Mouse (Mus musculus) c-Kit-negative CD71-positive TER-119-positive erythroid progenitor cells, embryonic 14.5 days (primary cell): ENCODE measurements around the gene Arrdc2.
A peak's percentile ranks its signal among the peaks of the same experiment; 100 is the strongest.

Experiments
- DNase-seq: peaks from one replicate; pipeline ENCODE4 v3.0.0-alpha.2; 2013; ENCODE audit warnings: low read depth, low spot score

Arrdc2 gene

DNA sequence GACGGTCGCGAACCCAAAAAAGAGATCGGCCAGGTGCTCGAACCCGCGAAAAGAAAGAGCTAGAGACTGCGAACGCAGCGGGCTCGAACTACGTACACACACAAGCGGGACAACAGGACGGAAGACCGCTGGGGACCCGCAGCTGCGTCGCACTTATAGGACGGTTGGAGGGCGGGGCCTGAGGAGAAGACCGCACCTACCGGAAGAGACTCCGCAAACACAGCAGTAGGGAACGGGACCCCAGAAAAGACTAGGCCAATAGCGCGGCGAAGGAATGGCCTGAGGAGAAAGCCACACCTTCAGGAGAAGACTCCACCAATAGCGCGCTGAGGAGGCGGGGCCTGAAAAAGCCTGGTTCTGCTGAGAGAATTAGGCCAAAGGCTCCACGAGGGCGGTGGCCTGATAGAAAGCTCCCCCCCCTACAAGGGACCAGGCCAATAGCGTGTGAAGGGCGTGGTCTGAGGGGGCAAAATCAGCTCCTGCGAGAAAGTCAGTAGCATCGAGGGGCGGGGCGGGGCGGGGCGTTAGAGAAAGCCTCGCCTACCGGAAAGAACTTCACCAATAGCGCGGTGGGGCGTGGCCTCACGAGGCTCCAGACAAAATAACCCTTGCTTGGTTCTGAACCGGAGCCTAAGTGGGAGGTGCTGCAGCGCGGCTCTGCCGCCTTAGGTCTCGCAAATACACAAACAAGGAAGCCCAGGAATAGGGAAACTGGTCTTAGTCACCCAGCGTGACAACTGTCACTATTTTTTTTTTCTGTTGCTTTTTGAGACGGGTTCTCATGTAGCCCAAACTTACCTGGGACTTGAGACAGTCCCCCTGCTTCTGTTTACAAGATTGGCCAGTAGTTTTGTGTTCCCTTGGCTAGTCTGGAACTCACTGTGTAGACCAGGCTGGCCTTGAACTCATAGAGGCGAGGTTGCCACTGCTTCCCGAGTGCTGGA is at the start of gene Arrdc2:
Gene Arrdc2 (minus strand): TSS at position 313 of the 944 bp plus-strand sequence.
- peak; percentile 100 for DNase-seq

DNA sequence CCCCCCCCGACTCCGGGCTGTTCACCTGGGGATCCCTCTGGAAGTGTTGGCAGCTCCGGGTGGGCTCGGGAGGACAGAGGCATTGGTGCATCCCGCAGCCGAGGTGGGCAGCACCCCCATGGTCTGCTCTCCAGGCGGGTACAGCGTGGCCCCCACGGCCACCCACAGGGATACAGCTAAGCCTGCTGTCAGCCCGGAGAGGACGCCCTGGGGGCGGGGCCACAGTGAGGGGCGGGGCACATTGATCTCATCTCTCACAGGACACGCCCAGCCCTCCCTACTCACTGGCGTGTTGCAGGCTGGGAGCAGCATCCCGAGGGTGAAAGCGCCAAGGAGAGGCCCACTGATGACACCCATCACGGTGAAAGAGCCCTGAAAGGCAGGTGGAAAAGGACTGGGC is 48.1 kb upstream of the Arrdc2 start:
- DNase-seq: peak; percentile 60

- DNase-seq: no peak
Observed at GRCm38 (mm10) chr8:70885612-70886011, 46.1 kb upstream of the Arrdc2 start.

- DNase-seq: no peak
Observed at GRCm38 (mm10) chr8:70884683-70885082, 45.2 kb upstream of the Arrdc2 start.

- no peak for DNase-seq
Observed at GRCm38 (mm10) chr8:70884186-70884585, 44.7 kb upstream of the Arrdc2 start.

DNA sequence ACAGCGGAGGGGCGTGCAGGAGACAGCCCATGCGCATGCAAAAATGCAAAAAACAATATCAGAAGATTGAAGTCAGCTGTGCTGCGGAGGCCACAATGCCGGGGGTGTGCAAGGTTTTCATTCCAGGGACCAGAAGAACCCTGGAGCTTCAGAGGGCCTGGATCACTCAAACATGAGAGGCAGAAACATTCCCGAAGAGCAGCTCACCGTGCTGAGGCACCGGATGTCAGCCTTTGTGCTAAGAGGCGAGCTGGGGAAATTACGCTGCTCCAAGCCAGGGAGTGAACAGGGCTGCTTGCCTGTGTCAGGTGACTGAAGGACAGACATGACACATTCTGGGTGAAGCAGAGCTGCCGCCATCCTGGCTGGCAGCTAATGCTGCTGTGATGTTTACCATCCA is 41.0 kb upstream of the Arrdc2 start:
- DNase-seq: no peak

GRCm38 (mm10) chr8:70880126-70880525 is 40.6 kb upstream of the Arrdc2 start:
- no peak for DNase-seq

GRCm38 (mm10) chr8:70879500-70879899 is 40.0 kb upstream of the Arrdc2 start:
- no peak for DNase-seq

DNA sequence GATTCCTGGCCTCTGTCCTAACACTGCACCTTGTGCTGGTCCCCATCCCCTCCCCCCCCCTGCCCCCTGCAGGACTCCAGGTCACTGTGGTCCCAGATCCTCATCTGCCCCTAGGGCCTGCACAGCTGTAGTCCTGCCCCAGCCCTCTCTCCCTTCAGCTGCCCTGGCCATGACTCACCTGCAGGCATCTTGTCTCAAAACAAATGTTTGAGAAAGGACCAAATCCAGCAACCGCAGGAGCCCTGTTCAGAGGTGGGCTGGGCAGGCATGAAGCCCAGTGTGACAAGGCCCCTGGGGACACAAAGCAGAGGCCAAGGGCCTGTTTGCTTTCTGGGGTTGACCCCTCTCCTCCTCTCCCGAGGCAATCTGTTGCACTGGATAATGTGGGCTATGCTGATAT is 38.7 kb upstream of the Arrdc2 start:
- DNase-seq: no peak

- no peak for DNase-seq
Observed at GRCm38 (mm10) chr8:70876382-70876781, 36.9 kb upstream of the Arrdc2 start.

DNA sequence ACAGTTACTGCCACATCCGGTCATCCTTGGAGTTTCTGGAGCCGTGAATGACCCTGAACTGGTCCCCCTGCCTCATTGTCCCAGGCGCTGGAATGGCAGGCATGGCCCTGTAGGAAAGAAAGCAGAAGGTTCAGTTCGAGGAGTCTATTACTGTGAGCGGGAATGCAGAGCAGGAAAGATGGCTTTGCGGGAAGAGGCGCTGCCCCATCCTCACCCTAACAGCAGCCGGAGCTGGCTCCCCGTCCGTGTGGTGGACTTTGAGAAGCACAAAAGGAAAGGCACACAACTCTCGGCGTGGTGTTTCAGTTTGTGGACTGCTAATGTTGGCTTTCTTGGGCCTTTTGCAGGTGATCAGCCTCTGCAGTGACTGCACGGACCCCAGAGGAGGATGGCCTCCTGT is 34.9 kb upstream of the Arrdc2 start:
- no peak for DNase-seq

DNA sequence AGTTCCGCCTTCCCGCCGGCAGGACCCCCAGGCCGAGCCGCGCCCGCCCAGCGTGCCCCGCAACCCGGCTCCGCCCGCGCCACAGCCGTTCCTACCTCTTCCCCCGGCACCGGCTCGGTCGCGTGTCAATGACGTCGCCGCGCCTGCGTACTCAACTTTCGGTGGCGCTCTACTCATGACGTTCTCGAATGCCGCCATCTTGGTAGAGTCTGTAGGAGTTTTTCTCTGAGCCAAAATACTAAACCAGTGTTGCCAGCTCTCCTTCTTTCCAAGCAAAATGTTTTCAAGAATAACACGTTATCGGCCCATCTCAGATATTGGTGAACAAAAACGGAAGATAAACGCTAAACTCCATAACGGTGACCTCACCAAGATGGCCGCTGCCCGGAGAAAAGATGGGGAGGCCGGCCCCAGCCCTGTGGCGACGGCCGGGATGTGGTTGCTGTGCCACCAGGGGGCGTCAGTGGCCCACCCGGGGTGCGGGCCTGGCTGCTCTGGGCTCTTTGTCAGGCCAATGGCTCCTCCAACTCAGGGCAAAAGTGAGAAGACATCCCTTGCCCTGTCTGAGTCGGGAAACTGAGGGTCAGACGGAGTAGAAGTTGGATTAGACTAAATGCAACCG is 34.0 kb upstream of the Arrdc2 start, which contains the start of gene Ccdc124:
Gene Ccdc124 (minus strand): TSS at position 572 of the 622 bp plus-strand sequence.
- peak; percentile 93 for DNase-seq

DNA sequence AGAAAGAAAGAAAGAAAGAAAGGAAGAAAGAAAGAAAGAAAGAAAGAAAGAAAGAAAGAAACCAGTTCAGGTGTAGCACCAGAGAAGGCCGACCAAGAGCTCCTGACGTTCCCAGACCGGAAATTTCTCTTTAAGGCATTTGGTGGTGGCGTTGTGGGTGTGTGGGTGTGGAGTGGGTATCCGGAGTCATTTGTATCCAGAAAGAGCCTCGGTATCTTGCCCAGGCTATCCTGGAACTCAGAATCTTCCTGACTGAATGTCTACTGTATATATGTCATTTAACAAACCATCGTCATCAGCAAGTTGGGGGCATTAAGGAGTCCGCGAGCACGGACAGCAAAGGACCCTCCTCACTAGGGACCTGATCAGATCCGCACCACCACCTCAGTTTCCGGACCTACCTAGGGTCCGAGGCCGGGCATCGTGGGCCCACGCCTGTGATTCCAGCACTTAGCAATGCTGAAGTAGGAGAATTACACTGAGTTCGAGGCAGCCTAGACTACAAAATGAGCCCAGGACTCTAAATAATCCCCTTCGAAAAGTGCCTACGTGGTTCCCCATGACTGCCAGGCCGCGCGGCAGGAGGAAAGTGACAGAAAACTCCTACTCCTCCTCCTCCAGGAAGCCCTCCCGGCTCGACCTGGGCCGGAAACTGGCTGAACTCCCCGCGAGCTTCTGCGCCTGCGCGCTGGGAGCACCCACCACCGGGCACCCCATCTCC is 33.3 kb upstream of the Arrdc2 start:
- no peak for DNase-seq

- no peak for DNase-seq
Observed at GRCm38 (mm10) chr8:70871195-70871807, 31.8 kb upstream of the Arrdc2 start.

DNA sequence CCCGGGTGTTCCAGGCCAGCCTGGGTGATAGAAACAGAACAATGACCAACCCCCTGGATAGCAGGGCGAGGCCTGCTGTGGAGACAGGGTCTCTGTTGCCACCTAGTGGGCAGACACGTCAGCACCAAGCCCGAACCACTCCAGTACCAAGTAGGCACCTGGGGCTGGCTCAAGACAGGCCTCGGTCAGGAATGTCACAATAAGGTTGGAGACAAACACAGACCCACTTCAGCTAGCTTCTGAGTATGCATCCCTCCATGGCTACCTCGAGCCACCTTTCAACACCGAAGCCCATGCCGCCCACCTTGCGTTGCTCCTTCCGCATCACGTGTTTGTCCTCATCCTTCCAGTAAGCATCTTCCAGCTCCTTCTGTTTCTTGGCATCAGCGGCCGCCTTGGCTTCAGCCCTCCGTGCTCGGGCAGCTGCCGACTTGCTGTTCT is 30.1 kb upstream of the Arrdc2 start:
- DNase-seq: peak; percentile 48

DNA sequence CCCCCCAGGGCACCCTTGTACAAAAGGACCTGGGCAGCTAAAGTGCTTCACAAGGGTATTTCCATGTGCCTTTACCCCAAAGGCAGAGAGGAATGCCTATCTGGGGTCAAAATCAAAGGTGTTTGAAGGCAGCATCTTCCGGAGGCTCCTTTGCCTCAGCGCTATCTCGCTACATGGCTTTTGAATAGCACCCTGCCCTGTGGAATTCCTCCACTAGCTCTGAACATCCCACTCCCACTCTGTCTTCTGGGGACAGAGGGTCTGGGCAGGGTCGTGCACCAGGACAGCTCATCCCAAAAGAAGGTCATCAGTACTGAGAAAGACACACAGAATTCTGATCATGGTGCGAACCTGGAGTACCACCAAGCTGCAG is 29.7 kb upstream of the Arrdc2 start:
- DNase-seq: no peak

DNA sequence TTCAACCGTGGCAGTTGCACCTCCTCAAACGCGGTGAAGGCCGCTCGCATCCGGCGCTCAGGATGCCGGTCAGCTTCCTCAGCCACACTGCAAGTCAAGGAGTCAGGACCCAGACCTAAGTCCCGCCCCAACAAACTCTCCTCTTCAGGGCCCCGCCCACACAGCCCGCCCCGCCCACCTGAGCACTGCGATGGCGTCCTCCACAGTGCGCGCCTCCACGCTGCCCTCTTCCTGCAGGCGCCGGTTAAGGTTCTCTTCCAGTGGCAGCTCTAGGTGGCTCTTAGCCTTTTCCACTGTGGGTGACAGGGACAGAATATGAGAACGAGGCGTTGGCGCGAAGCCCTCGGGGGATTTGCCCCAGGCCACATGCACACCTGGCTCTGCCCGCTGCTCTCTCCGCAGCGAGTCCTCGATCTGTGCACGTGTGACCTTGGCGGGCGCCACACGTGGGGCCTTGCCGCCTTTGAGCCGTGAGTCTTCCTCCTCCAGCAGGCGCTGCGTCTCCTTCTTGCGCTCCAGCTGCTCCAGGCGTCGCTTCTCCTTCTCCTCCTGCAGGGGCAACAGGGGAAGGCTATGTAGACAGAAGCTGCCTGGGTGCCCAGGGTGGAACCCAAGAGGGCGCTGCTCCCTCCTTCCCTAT is 29.2 kb upstream of the Arrdc2 start:
- peak; percentile 63 for DNase-seq

GRCm38 (mm10) chr8:70866566-70866965 is 27.0 kb upstream of the Arrdc2 start:
- DNase-seq: no peak

DNA sequence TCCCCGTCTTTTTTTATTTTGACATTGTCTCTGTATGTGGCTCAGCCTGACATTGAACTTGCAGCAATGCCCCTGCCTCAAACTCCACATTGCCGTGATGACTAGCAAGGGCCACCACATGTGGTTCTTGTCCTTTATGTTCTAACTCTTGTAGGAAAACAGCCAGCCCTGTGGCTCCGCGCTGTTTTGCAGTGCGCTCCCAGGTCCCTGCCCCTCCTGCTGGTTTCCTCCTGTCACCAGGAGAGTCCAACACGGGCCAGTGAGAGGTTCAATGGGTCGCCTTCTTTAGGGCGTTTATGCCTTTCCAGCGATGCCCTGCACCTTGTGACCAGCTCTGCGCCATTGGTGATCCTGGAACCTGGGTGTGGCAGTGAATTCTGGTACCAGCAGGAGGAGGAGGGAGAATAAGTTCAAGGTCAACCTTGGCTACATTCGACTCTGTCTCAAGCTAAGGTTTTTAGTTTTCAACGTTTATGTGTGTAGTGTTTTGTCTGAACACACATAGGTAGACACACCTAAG is 26.5 kb upstream of the Arrdc2 start:
- no peak for DNase-seq

DNA sequence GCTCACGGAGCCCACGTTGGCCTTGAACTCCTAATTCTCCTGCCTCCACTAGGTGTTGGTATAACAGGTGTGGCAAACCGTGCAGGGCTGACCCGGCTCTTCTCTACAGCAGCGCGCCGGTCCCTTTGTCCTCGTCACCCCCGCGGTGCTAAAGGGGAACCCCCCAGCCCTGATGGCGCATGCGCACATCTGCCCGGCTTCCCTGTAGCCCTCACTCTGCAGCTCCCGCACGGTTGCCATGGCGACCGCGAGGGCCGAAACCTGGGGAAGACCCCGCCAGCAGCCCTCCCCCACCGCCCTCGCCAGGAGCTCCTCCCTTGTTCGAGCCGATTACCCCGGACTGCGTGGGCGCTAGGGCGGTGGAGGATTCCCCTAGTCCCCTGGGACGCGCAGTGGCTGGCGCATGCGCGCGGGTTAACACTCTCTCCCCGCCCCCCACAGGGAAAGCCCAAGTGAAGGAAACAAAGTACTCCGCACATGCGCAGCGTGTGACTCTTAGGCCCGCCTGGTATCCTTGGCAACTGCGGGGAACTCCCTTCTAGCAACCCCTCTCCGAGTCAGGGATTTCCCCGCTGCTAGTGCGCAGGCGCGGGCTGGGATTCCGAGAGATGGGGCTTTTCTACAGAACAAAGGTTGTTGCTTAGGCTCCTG is 26.0 kb upstream of the Arrdc2 start:
- DNase-seq: peak; percentile 98
